Mouse (Mus musculus) limb, embryonic 14.5 days (tissue): ENCODE results near the gene Nr2c2. TPM values are rescaled to one million over a fixed set of nuclear protein-coding genes. Genes with fewer than 3 reads are reported as not detected.

Experiments used
- ATAC-seq: fragments of 200-750 bp; cut with Nextera tagmentation; 2 replicates; pipeline ENCODE4 v1.8.0; 2017; ENCODE audit warnings: low read depth, moderate number of reproducible peaks, moderate TSS enrichment; ENCODE audit not compliant: low FRiP score
- DNase-seq: peaks from one replicate; pipeline ENCODE4 v3.0.0-alpha.2; 2015; ENCODE audit warnings: low spot score
- H3K27ac ChIP-seq: fragments of 300-500 bp; sonication (generic); replicated peaks from 2 replicates; pipeline ENCODE4 v1.5.1; 2014; ENCODE audit warnings: low read depth, mild to moderate bottlenecking, low read length, moderate library complexity, mixed read lengths
- H3K27me3 ChIP-seq: fragments of 300-500 bp; sonication (generic); 2 replicates; pipeline ENCODE4 v1.6.1; 2014; ENCODE audit warnings: low read length, mixed read lengths; ENCODE audit not compliant: control insufficient read depth, insufficient read depth
- H3K36me3 ChIP-seq: fragments of 300-500 bp; sonication (generic); 2 replicates; pipeline ENCODE4 v1.6.1; 2014; ENCODE audit warnings: mild to moderate bottlenecking, low read length, moderate library complexity, mixed read lengths; ENCODE audit not compliant: control insufficient read depth, insufficient read depth
- H3K4me1 ChIP-seq: fragments of 300-500 bp; sonication (generic); 2 replicates; pipeline ENCODE4 v1.6.1; 2014; ENCODE audit warnings: antibody characterized with exemption, low read length, mixed read lengths; ENCODE audit not compliant: control insufficient read depth, insufficient read depth
- H3K4me2 ChIP-seq: fragments of 300-500 bp; sonication (generic); replicated peaks from 2 replicates; pipeline ENCODE4 v1.6.1; 2014; ENCODE audit warnings: low read depth, mild to moderate bottlenecking, low read length, moderate library complexity; ENCODE audit not compliant: severe bottlenecking
- H3K4me3 ChIP-seq: fragments of 300-500 bp; sonication (generic); replicated peaks from 2 replicates; pipeline ENCODE4 v1.5.1; 2014; ENCODE audit warnings: low read length
- H3K9ac ChIP-seq: fragments of 300-500 bp; sonication (generic); 2 replicates; pipeline ENCODE4 v1.6.1; 2014; ENCODE audit warnings: mild to moderate bottlenecking, low read depth, low read length, moderate library complexity; ENCODE audit not compliant: severe bottlenecking
- H3K9me3 ChIP-seq: fragments of 300-500 bp; sonication (generic); 2 replicates; pipeline ENCODE4 v1.6.1; 2016; ENCODE audit warnings: low read length; ENCODE audit not compliant: control insufficient read depth
- POLR2A ChIP-seq: fragments of 200-500 bp; IDR thresholded peaks from 2 replicates; pipeline ENCODE4 v1.8.0; 2012; ENCODE audit warnings: inconsistent platforms, mild to moderate bottlenecking, moderate library complexity, borderline replicate concordance; ENCODE audit not compliant: insufficient read depth, insufficient read length; ENCODE audit errors: extremely low read depth
- WGBS: fragments of 180-500 bp; shearing (Covaris S2); extraction: QIAGEN DNeasy Blood & Tissue Kit; methylation state at CpG from one replicate; pipeline ENCODE4 v1.1.7; 2014; 5-methylcytosine and 5-hydroxymethylcytosine counted together
- polyA plus RNA-seq, 2 experiments: library from polyadenylated mRNA; depleted of rRNA in 1 of 2; stranded (reverse) in 1 of 2; unstranded in 1 of 2; fragments of >200 nt; fragmentation: Nextera tagmentation in 1 of 2; extraction: Ambion mirVana in 1 of 2; gene quantifications; 2 replicates each; pipeline versions ENCODE4 v1.2.1 to v1.2.3; 2012 to 2014

The Nr2c2 gene
- polyA plus RNA-seq, 2 experiments: 23.1 to 27.1 TPM

DNA sequence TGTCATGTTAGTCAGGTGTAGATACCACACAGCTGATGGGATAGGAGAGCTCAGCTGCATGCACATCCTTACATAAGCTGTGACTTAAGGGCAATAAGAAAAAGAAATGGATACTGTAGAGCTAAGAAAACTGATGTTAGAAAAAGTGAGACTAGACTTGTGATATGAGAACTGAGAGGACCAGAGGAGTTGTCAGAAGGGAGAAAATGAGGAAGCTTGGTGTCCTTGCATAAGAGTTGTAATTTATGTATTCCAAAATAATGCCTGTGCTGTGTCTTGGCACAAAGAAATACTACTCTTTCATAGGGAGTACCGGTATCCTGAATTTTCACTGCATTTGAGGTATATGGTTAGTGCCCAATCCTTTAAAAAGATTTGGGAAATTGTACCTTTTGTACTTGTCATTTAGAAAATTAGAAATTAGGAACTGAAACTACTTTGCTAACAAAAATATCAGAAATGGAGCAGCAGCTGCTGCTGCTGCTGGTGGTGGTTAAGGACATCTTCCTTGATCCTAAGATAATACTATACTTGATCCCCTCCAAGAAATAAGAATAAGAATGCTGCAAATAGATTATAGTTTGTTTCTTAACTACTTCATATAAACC is 35.8 kb downstream of the Nr2c2 start:
- no peaks in the 10 kb centered on the region for H3K9me3 ChIP-seq
- no peak overlapping the region for H3K27ac ChIP-seq
- DNase-seq (no peak), ATAC-seq (no peak)
- H3K9ac ChIP-seq: no peak overlapping the region
- 94% methylated on average over 1 of the region's 1 CpGs for WGBS
- no peak overlapping the region for H3K4me3 ChIP-seq
- H3K27me3 ChIP-seq: no peaks in the 10 kb centered on the region
- no peak overlapping the region for H3K4me2 ChIP-seq
- no peak for TF ChIP-seq POLR2A
- H3K36me3 ChIP-seq: peaks cover 2% of the 10 kb centered on the region; the same call in 1 of the 2 replicates
- no peaks in the 10 kb centered on the region for H3K4me1 ChIP-seq

DNA sequence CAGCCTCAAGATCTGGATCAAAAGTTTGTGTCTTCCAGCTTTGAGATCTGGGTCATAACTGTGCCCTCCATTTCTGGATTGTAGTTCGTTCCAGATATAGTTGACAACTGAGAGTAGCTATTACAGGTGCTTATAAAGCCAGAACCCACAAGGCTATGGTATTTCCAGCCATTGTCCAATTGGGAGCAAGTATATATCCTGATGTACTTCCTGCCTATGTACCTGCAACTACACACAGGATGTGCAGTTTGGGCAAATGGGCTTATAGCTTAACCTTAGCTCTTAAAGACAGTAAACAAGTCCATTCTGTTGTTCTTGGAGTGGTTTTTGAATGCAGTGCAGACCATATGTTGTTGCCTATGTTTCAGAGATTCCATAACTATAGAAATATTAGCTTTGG is 40.3 kb downstream of the Nr2c2 start:
- Histone ChIP-seq H3K9me3 (no peaks in the 10 kb centered on the region), H3K4me1 (no peaks in the 10 kb centered on the region), H3K27ac (no peak overlapping the region), H3K27me3 (no peaks in the 10 kb centered on the region), H3K4me2 (no peak overlapping the region), H3K9ac (no peak overlapping the region), H3K4me3 (no peak overlapping the region), H3K36me3 (peaks cover 6% of the 10 kb centered on the region; the same call in 1 of the 2 replicates)
- ATAC-seq (no peak), DNase-seq (no peak)
- WGBS: 83% methylated on average over 1 of the region's 1 CpGs
- TF ChIP-seq POLR2A: no peak

DNA sequence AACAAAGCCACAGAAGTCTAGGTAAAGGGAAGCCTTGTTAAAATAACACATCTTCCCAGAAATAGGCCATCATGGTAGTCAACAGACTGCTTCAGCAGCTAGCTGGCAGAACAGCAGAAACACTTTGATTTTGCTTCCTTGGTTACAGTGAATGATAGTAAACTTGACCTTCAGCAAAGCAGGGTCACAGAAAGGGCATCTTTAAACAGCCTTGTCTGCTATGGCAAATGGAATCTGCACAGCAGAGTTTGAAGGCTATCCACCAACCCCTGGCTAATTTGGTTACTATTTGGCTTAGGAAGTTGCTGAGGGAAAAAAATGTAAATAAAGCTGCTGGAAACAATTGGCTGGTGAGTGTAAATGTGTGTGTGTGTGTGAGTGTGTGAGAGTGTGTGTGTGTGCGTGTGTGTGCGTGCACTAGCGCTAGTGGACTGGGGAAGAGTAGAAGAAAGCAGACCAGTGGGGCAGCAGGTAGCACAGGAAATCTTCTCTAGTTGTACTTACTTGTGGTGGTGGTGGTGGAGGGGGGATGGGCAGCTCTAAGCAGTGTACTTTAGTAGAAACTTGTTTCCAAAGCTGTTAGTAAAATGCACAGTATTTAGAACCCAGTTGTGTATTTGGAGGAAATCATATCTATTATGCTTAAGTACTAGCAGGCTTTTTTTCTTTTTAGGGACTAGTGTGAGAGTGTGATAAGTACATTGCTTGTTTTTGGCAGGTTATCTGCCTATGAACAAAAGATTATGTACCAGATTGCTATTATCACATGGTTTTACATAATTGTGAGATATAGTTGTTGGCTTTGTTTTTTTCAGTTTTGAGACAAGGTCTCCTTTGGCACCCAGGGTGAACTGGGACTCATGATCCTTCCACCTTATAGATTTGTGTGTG is 41.1 kb downstream of the Nr2c2 start:
- WGBS: 91% methylated on average over 3 of the region's 3 CpGs
- Histone ChIP-seq H3K9ac (no peak overlapping the region), H3K4me2 (no peak overlapping the region), H3K9me3 (no peaks in the 10 kb centered on the region), H3K27ac (no peak overlapping the region), H3K27me3 (no peaks in the 10 kb centered on the region), H3K4me3 (no peak overlapping the region), H3K4me1 (no peaks in the 10 kb centered on the region), H3K36me3 (peaks cover 6% of the 10 kb centered on the region; the same call in 1 of the 2 replicates)
- no peak for DNase-seq
- ATAC-seq: no peak
- no peak for TF ChIP-seq POLR2A

DNA sequence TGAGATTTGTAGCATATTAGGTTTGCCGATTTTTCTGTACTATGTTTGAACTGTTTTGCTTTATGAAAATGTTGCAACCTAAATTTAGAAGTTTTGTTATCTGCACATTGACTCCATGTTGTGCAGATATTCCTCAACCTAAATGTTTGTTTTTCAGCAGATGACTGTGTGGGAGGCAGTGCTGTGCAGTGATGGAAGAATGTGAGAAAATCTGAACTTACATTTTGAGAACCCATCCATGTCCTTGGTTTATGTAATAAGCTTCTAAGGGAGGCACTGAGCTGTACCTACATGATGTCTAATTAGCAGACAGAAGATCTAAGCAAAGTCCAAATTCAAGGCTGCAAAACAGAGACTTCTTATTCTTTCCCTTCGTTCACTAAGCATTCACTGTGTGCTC is 42.4 kb downstream of the Nr2c2 start:
- TF ChIP-seq POLR2A: no peak

DNA sequence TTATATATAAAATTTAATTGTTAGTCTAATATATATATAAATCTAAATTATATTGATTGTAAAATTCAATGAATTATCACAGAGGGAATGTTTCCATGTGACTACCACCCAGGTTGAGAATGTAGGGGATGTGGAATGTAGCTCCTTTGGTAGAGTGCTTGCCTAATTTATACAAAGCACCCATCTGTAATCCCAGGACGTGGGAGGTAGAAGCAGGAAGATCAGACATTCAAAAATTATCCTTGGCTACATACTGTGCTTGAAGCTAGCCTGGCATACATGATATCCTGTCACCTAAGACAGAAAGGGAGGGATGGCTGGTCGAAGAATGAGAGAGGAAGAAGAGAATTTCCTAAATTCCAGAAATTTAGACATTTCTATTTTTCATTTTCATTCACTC is 45.2 kb downstream of the Nr2c2 start:
- H3K36me3 ChIP-seq: peaks cover 20% of the 10 kb centered on the region
- DNase-seq: no peak
- H3K9ac ChIP-seq: no peak overlapping the region
- no peak for TF ChIP-seq POLR2A
- WGBS: 81% methylated on average over 2 of the region's 2 CpGs
- H3K4me1 ChIP-seq: no peaks in the 10 kb centered on the region
- H3K4me3 ChIP-seq: no peak overlapping the region
- no peak for ATAC-seq
- H3K27ac ChIP-seq: no peak overlapping the region
- H3K4me2 ChIP-seq: no peak overlapping the region
- H3K27me3 ChIP-seq: no peaks in the 10 kb centered on the region
- H3K9me3 ChIP-seq: no peaks in the 10 kb centered on the region

More for the DNA sequence above, 42.4 kb downstream of the Nr2c2 start:
- Histone ChIP-seq H3K4me2 (no peak overlapping the region), H3K9me3 (no peaks in the 10 kb centered on the region), H3K9ac (no peak overlapping the region), H3K27me3 (no peaks in the 10 kb centered on the region), H3K27ac (no peak overlapping the region), H3K4me1 (no peaks in the 10 kb centered on the region), H3K36me3 (peaks cover 6% of the 10 kb centered on the region; the same call in 1 of the 2 replicates), H3K4me3 (no peak overlapping the region)
- WGBS: 95% methylated on average over 2 of the region's 2 CpGs
- ATAC-seq: no peak
- DNase-seq: no peak
